Mouse (Mus musculus) lung, adult 18-20 months (tissue): ENCODE measurements around the gene Dkkl1.

Experiments used
- DNase-seq, 2 experiments: peaks; one replicate each; pipeline ENCODE4 v3.0.0; 2022; ENCODE audit warnings: mixed read lengths in 2 of 2

Gene Dkkl1

GRCm38 (mm10) chr7:45229046-45229445 lies 17.1 kb upstream of the Dkkl1 start:
- DNase-seq: no peak

GRCm38 (mm10) chr7:45228548-45228947 lies 16.6 kb upstream of the Dkkl1 start:
- no peak for DNase-seq

GRCm38 (mm10) chr7:45226421-45226820 lies 14.5 kb upstream of the Dkkl1 start:
- DNase-seq: no peak

- no peak for DNase-seq
Observed at GRCm38 (mm10) chr7:45224826-45225225, 12.9 kb upstream of the Dkkl1 start.

GRCm38 (mm10) chr7:45221680-45222079 lies 9.7 kb upstream of the Dkkl1 start:
- DNase-seq: no peak

- DNase-seq: peak; percentile 52 to 64
Observed at GRCm38 (mm10) chr7:45216442-45217183, 4.7 kb upstream of the Dkkl1 start.

GRCm38 (mm10) chr7:45215673-45216441 lies 3.9 kb upstream of the Dkkl1 start, which contains the start of gene Tead2:
Tead2 (plus strand) TSS chr7:45215753.
- DNase-seq: peak; percentile 45 to 64

- DNase-seq: no peak
Observed at GRCm38 (mm10) chr7:45213708-45214107, 1.8 kb upstream of the Dkkl1 start.

GRCm38 (mm10) chr7:45212356-45212755 lies 409 bp upstream of the Dkkl1 start:
- DNase-seq: no peak

GRCm38 (mm10) chr7:45211070-45211469 lies 877 bp downstream of the Dkkl1 start:
- no peak for DNase-seq

- no peak for DNase-seq
Observed at GRCm38 (mm10) chr7:45208260-45208659, 3.7 kb downstream of the Dkkl1 start.

- DNase-seq: peak; percentile 94 to 96
Observed at GRCm38 (mm10) chr7:45204380-45205143, 7.4 kb downstream of the Dkkl1 start, which contains the start of gene Ccdc155. Ccdc155 (minus strand) TSS chr7:45204892.

GRCm38 (mm10) chr7:45202654-45203053 lies 9.3 kb downstream of the Dkkl1 start:
- DNase-seq: no peak

- DNase-seq: no peak
Observed at GRCm38 (mm10) chr7:45198961-45199360, 13.0 kb downstream of the Dkkl1 start.

- DNase-seq: peak; percentile 71 to 78
Observed at GRCm38 (mm10) chr7:45198435-45198834, 13.5 kb downstream of the Dkkl1 start.

GRCm38 (mm10) chr7:45196994-45197393 lies 15.0 kb downstream of the Dkkl1 start:
- DNase-seq: no peak

GRCm38 (mm10) chr7:45196176-45196535 lies 15.8 kb downstream of the Dkkl1 start:
- no peak for DNase-seq

- no peak for DNase-seq
Observed at GRCm38 (mm10) chr7:45195341-45196175, 16.4 kb downstream of the Dkkl1 start.

- DNase-seq: peak in 1 of 2 experiments; percentile 16
Observed at GRCm38 (mm10) chr7:45193871-45194785, 17.8 kb downstream of the Dkkl1 start.

- no peak for DNase-seq
Observed at GRCm38 (mm10) chr7:45193406-45193805, 18.5 kb downstream of the Dkkl1 start.
